Mouse (Mus musculus) stomach, postnatal 0 days (tissue): ENCODE data around the gene Rtbdn.

Experiments
- CTCF ChIP-seq: IDR thresholded peaks from 2 replicates; pipeline ENCODE4 v1.5.1; 2016; ENCODE audit warnings: antibody characterized with exemption, low read depth, mild to moderate bottlenecking, moderate library complexity
- EP300 ChIP-seq: optimal IDR thresholded peaks from 2 replicates; pipeline ENCODE3; 2016; ENCODE audit warnings: antibody characterized with exemption

DNA sequence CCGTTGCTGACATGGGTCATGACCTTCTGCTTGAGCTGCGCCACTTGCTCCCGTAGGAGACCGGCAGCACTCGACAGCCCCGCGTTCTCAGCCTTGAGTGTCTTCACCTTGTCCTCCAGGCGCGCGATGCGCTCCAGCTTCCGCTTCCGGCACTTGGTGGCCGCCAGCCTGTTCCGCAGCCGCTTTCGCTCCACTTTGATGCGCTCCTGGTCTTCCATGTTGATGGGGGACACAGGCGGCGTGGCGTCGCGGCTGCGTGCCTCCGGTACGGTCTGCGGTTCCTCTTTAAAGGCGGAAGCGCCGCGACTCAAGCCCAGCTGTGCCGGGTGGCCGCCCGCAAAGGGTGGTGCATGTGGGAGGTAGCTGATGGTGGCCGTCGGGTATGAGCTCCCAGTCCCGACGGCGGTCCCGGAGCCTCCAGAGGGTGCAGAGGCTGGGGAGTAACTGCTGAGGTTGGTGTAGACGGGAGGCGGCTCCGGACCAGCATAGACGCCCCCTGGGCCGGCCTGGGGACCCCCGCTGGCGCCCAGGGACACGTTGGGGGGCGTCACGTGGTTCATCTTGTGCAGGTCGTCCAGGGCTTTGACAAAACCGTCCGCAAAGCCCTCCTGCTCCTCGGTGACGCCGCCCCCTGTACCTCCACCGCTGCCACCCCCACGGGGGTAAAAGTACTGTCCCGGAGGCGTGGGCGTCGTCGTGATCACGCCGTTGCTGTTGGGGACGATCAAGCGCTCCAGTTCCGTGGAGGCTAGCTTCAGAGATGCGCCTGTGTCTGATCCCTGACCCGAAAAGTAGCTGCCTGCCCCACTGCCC lies 30.9 kb downstream of the Rtbdn start:
- TF ChIP-seq CTCF (no peak), EP300 (no peak)
